Mouse (Mus musculus) embryonic facial prominence, embryonic 15.5 days (tissue): ENCODE data around the gene Sgf29. TPM values are rescaled to one million over a fixed set of nuclear protein-coding genes. Genes with fewer than 3 reads are reported as not detected.

Experiments
- ATAC-seq: fragments of 200-750 bp; cut with Nextera tagmentation; 2 replicates; pipeline ENCODE4 v1.8.0; 2017; ENCODE audit warnings: low read depth, moderate TSS enrichment; ENCODE audit not compliant: insufficient number of reproducible peaks, low FRiP score, low TSS enrichment
- H3K27ac ChIP-seq: fragments of 300-500 bp; sonication (generic); replicated peaks from 2 replicates; pipeline ENCODE4 v1.5.1; 2015; ENCODE audit warnings: mild to moderate bottlenecking, inconsistent platforms
- H3K27me3 ChIP-seq: fragments of 300-500 bp; sonication (generic); 2 replicates; pipeline ENCODE4 v1.6.1; 2015; ENCODE audit warnings: inconsistent platforms
- H3K36me3 ChIP-seq: fragments of 300-500 bp; sonication (generic); 2 replicates; pipeline ENCODE4 v1.6.1; 2015; ENCODE audit warnings: mild to moderate bottlenecking, inconsistent platforms
- H3K4me1 ChIP-seq: fragments of 300-500 bp; sonication (generic); 2 replicates; pipeline ENCODE4 v1.6.1; 2015; ENCODE audit warnings: inconsistent platforms
- H3K4me2 ChIP-seq: fragments of 300-500 bp; sonication (generic); replicated peaks from 2 replicates; pipeline ENCODE4 v1.6.1; 2015; ENCODE audit warnings: mild to moderate bottlenecking, inconsistent platforms
- H3K4me3 ChIP-seq: fragments of 300-500 bp; sonication (generic); replicated peaks from 2 replicates; pipeline ENCODE4 v1.5.1; 2015; ENCODE audit warnings: mild to moderate bottlenecking, inconsistent platforms
- H3K9ac ChIP-seq: fragments of 300-500 bp; sonication (generic); 2 replicates; pipeline ENCODE4 v1.6.1; 2015; ENCODE audit warnings: inconsistent platforms
- H3K9me3 ChIP-seq: fragments of 300-500 bp; sonication (generic); replicated peaks from 2 replicates; pipeline ENCODE4 v1.6.1; 2016; ENCODE audit warnings: inconsistent platforms
- WGBS: fragments of 180-500 bp; shearing (Covaris S2); methylation state at CpG from one replicate; pipeline ENCODE4 v1.1.7; 2015; 5-methylcytosine and 5-hydroxymethylcytosine counted together
- polyA plus RNA-seq: library from polyadenylated mRNA; unstranded; fragments of >200 nt; fragmentation: Nextera tagmentation; extraction: Ambion mirVana; gene quantifications from 2 replicates; pipeline ENCODE4 v1.2.1, GENCODE M21; 2015

Gene Sgf29
- 43.4 and 49.5 TPM in 2 replicates for polyA plus RNA-seq

DNA sequence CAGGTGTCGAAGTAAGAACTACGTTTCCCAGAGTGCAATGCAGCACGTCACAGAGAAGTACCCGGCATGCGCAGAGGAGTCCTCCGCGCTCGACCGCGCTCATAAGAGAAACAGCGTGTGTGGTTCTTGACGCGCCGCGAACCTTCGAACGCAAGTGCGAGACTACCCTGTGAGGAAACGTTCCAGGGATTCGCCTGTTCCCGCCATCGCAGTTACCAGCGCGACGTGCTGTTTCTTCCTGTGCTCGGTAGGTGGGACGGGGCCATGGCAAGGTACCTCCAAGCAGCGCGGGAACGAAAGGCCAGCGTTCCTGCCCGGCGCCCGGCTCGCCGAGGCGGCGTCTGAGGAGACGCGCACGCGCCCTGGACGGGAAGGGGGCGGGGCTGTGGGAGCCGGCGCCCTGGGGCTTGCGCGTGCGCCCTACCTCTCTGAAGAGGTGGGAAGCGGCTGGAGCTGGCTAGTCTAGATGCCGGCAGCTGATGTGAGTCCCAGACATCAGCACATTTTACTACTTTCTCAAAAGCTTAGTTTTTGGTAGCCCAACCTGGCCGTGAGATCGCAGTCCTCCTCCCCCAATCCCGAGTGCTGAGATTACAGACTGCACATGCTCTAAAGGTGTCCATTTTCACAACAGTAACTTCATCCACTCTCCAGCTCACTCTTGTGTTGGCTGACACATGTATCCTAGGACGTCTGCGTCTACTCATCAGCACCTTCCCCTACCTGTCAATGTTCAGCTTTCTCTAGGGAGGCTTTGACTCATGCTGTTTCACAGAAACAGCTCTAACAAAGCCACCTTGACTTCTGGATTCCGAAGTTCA is at the start of gene Sgf29:
Gene Sgf29 (plus strand): TSS at position 79 of the 821 bp plus-strand sequence.
- no peaks in the 10 kb centered on the region for H3K36me3 ChIP-seq
- no peaks in the 10 kb centered on the region for H3K27me3 ChIP-seq
- peak within 1 kb of the TSS; percentile 68 for H3K4me2 ChIP-seq
- H3K9me3 ChIP-seq = no peaks in the 10 kb centered on the region
- ATAC-seq = peak; percentile 98
- peak within 1 kb of the TSS; percentile 74 for H3K9ac ChIP-seq
- H3K27ac ChIP-seq = peak within 1 kb of the TSS; percentile 97
- peaks cover 13% of the 10 kb centered on the region for H3K4me1 ChIP-seq
- H3K4me3 ChIP-seq = peak within 1 kb of the TSS; percentile 75
- under 1% methylated on average over 57 of the region's 57 CpGs for WGBS

DNA sequence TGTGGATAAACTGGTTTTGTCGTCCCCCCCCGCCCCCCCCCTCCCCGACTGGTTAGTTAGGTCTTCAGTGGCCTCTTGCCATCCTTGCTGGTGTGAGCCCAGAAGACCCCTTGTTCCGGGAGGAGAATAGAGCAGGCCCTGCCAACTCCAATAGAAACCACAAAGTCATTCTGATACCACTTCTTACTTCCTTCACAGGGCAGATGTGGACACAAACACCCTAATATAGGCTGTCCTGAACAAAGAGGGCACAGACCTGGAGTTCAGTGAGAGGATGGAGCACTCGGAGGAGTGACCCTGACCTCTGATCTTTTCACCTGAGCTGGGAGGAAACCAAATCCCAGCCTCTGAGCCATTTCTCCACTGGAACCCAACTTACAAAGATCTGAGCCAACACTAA is 47.2 kb upstream of the Sgf29 start:
- Histone ChIP-seq H3K27me3 (no peaks in the 10 kb centered on the region), H3K9ac (no peak overlapping the region), H3K9me3 (no peaks in the 10 kb centered on the region), H3K4me1 (peaks cover 2% of the 10 kb centered on the region; the same call in 1 of the 2 replicates), H3K4me3 (no peak overlapping the region), H3K4me2 (no peak overlapping the region), H3K36me3 (no peaks in the 10 kb centered on the region), H3K27ac (no peak overlapping the region)
- ATAC-seq = no peak
- 33% methylated on average over 5 of the region's 5 CpGs for WGBS

DNA sequence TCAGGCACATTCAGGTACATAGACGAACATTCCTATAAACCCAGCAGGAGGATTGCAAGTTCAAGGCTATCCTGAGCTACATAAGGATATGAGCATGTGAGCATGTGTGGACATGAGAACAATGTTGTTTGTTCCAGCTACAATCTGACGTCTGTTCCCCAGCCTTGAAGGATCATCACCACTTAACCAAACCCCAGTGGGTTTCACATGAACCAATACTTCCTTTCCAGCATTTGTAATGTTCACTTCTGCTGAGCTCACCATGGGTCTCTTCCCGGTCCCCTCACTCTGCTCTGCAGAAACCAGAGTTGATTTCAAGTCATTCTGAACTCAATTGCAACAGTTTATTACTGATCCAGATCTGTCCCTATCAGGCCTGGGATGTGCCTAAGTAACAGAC is 46.5 kb upstream of the Sgf29 start:
- ATAC-seq = no peak
- Histone ChIP-seq H3K36me3 (no peaks in the 10 kb centered on the region), H3K9me3 (no peaks in the 10 kb centered on the region), H3K4me1 (peaks cover 5% of the 10 kb centered on the region; the same call in 1 of the 2 replicates), H3K27me3 (no peaks in the 10 kb centered on the region), H3K4me3 (no peak overlapping the region), H3K27ac (no peak overlapping the region), H3K4me2 (no peak overlapping the region), H3K9ac (no peak overlapping the region)
- 67% methylated on average over 3 of the region's 3 CpGs for WGBS

DNA sequence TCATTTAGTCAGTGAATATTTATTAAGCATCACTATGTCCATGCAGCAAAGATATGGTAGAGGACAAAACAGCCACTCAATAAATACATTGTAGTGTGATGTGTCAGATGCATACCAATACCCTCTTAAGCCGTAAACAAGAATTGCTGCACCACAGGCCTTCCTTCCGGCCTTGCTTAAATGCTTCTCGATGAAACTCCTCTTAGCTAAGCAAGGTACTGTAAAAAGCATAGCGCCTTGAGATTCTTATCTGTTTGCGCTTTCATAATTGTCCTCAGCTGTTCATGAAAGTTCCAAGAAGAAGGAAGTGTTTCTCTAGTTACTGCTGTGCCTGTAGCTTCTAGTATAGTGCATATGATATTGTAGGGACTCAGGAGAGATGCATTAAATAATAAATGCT is 42.5 kb upstream of the Sgf29 start:
- Histone ChIP-seq H3K4me3 (no peak overlapping the region), H3K9me3 (no peaks in the 10 kb centered on the region), H3K4me2 (no peak overlapping the region), H3K27me3 (no peaks in the 10 kb centered on the region), H3K9ac (no peak overlapping the region), H3K4me1 (peaks cover 5% of the 10 kb centered on the region; the same call in 1 of the 2 replicates), H3K27ac (no peak overlapping the region), H3K36me3 (no peaks in the 10 kb centered on the region)
- WGBS = 59% methylated on average over 5 of the region's 5 CpGs
- no peak for ATAC-seq

DNA sequence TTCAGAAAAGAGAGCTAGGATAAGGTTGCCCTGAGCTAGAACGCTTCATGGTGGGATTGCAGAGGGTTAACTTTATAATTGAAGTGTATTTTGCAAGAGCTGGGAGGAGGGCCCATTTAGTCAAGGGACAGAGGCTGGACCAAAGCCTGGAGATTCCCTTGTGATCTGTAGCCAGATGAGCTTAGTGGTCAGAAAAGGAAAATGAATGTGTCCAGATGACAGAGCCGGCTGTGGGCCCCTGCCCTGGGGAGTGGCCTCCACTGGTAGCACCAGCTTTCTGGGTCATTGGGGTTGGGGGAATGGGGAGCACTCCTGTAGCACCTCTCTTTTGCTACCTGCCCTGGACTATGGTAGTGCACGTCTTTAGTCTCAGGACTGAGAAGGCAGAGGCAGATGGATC is 42.0 kb upstream of the Sgf29 start:
- H3K27ac ChIP-seq = no peak overlapping the region
- WGBS = 62% methylated on average over 3 of the region's 3 CpGs
- no peaks in the 10 kb centered on the region for H3K36me3 ChIP-seq

DNA sequence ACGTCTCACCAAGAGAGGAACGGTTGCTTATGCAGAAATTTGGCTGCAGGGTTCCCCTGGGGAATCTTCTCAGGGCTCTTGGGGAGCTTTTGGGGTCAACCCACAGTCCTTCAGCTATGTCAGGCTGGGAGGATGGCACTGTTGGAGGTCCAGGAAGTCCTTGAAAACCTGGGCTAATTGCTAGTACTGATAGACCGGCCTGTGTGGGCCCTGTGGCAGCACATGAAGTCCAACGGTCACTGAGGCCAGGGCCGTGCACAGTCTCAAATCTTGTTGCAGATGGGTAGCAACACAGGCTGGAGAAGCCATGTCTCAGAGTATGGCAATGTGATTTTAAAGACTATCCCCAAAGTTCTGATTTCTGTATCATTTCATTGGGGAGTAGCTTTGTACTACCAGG is 41.3 kb upstream of the Sgf29 start:
- peaks cover 5% of the 10 kb centered on the region; the same call in 1 of the 2 replicates for H3K4me1 ChIP-seq
- no peak overlapping the region for H3K4me3 ChIP-seq
- H3K9me3 ChIP-seq = no peaks in the 10 kb centered on the region
- no peak for ATAC-seq
- H3K27me3 ChIP-seq = no peaks in the 10 kb centered on the region
- WGBS = 80% methylated on average over 5 of the region's 5 CpGs
- no peak overlapping the region for H3K9ac ChIP-seq
- no peak overlapping the region for H3K27ac ChIP-seq
- H3K4me2 ChIP-seq = no peak overlapping the region
- H3K36me3 ChIP-seq = no peaks in the 10 kb centered on the region

More for the DNA sequence above, 42.0 kb upstream of the Sgf29 start:
- H3K4me2 ChIP-seq = no peak overlapping the region
- H3K9ac ChIP-seq = no peak overlapping the region
- no peak for ATAC-seq
- no peak overlapping the region for H3K4me3 ChIP-seq
- H3K4me1 ChIP-seq = peaks cover 5% of the 10 kb centered on the region; the same call in 1 of the 2 replicates
- no peaks in the 10 kb centered on the region for H3K9me3 ChIP-seq
- H3K27me3 ChIP-seq = no peaks in the 10 kb centered on the region

DNA sequence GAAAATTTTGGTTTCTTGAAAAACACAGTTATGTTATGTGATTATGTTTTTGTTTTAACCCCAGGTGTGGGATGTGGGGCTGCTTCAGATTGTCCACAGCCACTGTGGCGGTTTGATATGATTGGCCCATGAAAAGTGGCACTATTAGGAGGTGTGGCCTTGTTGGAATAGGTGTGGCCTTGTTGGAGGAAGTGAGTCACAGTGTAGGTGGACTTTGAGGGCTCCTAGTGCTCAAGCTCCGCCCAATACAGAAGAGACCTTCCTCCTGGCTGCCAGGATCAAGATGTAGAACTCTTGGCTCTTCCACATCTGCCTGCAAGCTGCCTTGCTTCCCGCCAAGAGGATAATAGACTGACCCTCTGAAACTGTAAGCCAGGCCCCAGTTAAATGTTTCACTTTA is 36.4 kb upstream of the Sgf29 start:
- Histone ChIP-seq H3K4me2 (no peak overlapping the region), H3K27ac (no peak overlapping the region), H3K9me3 (no peaks in the 10 kb centered on the region), H3K9ac (no peak overlapping the region), H3K4me3 (no peak overlapping the region), H3K27me3 (no peaks in the 10 kb centered on the region), H3K4me1 (no peaks in the 10 kb centered on the region), H3K36me3 (no peaks in the 10 kb centered on the region)
- no peak for ATAC-seq
- WGBS = 73% methylated on average over 3 of the region's 3 CpGs

DNA sequence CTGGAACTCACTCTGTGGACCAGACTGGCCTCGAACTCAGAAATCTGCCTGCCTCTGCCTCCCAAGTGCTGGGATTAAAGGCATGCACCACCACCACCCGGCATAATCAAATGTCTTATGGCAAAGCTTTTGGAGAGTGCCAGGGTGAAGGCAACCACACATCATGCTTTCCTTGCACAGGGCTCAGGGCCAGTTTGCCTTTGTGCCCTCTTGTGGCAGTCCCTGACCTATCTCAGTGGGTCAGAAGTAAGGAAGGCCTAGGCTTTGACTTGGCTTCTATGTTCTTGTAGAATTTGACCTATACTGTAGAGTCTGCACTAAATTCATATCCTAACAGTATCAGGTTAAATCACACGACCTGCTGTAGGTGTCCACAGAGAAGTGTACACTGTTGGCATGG is 32.4 kb upstream of the Sgf29 start:
- Histone ChIP-seq H3K4me2 (no peak overlapping the region), H3K27me3 (no peaks in the 10 kb centered on the region), H3K9ac (no peak overlapping the region), H3K9me3 (no peaks in the 10 kb centered on the region), H3K4me1 (no peaks in the 10 kb centered on the region; the same call in 1 of the 2 replicates), H3K27ac (no peak overlapping the region), H3K4me3 (no peak overlapping the region), H3K36me3 (no peaks in the 10 kb centered on the region)
- 65% methylated on average over 3 of the region's 3 CpGs for WGBS
- no peak for ATAC-seq

DNA sequence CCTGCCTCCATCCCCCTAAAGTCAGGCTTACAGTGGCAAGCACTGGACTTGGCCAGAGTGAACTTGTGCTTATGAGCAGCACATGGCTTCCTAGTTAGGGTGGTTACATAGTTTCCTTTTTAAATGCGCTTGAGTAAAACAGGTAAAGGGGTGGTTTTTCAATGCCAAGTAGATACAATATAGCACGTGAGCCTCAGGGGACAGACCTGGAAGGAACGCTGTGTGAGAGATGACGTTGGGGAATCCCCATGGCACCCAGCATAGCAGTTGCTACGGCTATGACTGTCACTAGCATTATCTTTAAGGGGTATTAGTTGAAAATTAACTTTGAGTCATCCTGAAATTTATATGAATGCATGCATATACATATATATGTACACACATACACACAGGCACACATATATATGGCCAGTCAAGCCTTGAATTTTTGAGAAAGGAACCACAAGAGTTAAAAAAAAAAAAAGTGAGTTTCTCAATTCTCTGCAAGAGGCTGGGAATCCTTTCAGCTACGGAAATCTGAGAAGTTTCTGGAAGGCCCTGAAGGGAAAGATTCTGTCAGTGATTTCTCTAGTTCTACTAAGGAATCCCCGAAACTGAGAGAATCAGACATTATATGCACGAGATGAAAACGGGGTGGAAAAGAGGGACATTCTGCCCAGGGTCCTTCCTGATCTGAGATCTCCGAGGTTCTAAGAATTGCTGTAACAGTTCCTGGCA is 29.4 kb upstream of the Sgf29 start:
- H3K36me3 ChIP-seq = no peaks in the 10 kb centered on the region
- H3K9ac ChIP-seq = no peak overlapping the region
- ATAC-seq = no peak
- H3K4me1 ChIP-seq = no peaks in the 10 kb centered on the region; the same call in 1 of the 2 replicates
- H3K4me3 ChIP-seq = no peak overlapping the region
- no peak overlapping the region for H3K27ac ChIP-seq
- H3K27me3 ChIP-seq = no peaks in the 10 kb centered on the region
- no peak overlapping the region for H3K4me2 ChIP-seq
- 48% methylated on average over 10 of the region's 10 CpGs for WGBS
- no peaks in the 10 kb centered on the region for H3K9me3 ChIP-seq

DNA sequence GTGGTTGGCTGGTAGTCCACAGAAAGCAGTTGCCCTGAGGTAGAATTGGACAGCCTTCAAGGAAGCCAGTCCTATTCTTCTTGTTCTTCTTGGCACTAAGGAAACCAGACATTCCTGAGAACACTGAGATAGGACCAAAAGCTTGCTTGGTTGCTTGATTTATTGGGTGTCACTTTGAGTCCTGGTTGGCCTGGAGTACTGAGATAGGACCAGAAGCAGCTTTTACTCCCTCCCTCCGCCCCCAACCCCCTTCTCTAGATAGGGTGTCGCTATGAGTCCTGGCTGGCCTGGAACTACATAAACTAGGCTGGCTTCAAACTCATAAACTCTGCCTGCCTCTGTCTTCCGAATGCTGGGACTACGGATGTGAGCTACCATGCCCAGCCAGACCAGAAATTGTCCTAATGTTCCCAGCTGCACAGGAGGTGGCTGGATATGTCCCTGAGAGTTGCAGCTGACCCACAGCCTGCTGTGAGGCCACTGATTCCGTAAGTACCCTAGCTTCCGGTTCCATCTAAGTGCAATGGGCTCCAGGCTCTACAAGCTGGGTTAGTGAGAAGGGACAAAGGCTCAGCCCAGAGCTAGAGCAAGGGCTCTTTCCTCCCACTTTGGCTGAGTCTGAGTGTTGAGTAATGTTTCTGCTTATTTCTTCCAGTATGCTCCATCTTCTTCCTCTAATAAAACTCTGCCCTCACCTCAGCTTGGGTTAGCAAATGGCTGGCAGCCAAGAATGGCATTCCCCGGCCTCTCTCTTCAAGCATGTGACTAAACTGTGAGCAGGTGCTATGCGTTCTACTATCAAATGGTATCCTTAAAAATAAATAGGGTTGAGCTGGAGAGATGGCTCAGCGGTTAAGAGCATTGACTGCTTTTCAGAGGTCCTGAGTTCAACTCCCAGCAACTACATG is 27.4 kb upstream of the Sgf29 start:
- Histone ChIP-seq H3K9ac (no peak overlapping the region), H3K4me3 (no peak overlapping the region), H3K4me1 (peaks cover 11% of the 10 kb centered on the region), H3K4me2 (no peak overlapping the region), H3K9me3 (no peaks in the 10 kb centered on the region), H3K36me3 (no peaks in the 10 kb centered on the region), H3K27ac (no peak overlapping the region), H3K27me3 (no peaks in the 10 kb centered on the region)
- ATAC-seq = no peak
- 82% methylated on average over 9 of the region's 9 CpGs for WGBS

DNA sequence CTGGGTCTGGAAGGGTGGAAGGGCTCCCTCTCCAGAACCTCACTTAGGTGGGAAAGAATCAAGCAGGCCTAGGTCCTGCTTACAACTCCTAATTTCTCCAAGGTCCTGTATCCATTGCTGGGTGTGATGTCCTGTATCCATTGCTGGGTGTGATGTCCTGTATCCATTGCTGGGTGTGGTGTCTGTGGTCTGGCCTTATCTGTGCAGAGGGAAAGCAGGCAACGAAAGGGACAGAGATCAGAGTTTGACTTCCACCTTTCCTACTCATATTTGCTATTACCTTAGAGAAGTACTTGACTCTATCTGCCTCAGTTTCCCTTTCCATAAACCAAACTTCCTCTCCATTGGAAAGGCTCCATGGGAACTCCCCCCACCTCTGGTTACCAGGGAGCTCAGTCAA is 25.7 kb upstream of the Sgf29 start:
- no peak overlapping the region for H3K4me2 ChIP-seq
- no peak overlapping the region for H3K4me3 ChIP-seq
- no peak for ATAC-seq
- no peaks in the 10 kb centered on the region for H3K9me3 ChIP-seq
- no peaks in the 10 kb centered on the region for H3K36me3 ChIP-seq
- no peak overlapping the region for H3K27ac ChIP-seq
- WGBS = 78% methylated on average over 1 of the region's 1 CpGs
- no peak overlapping the region for H3K9ac ChIP-seq
- no peaks in the 10 kb centered on the region for H3K27me3 ChIP-seq
- H3K4me1 ChIP-seq = peaks cover 20% of the 10 kb centered on the region
